In genomic region chr2:179181366-179181765, GRCm38 (mm10) we compare ENCODE assay signal across 27 mouse cellular contexts.
"Had no signal": no experiment of that assay in that cellular context is flagged by ENCODE, and none has a peak within 500 bp of the region (broad histone marks: within the 10 kb centered on the region; RNA-seq: fewer than 3 reads in every experiment).

No protein-coding gene starts in this region.

- H3K4me3 ChIP-seq: limb, embryonic 10.5 days; limb, embryonic 12.5 days; limb, embryonic 13.5 days; limb, embryonic 15.5 days; liver, embryonic 12.5 days; liver, embryonic 13.5 days; liver, embryonic 15.5 days; lung, embryonic 15.5 days; megakaryocyte, embryonic 14.5 days; midbrain, embryonic 10.5 days; midbrain, embryonic 12.5 days; midbrain, embryonic 13.5 days; midbrain, embryonic 15.5 days; myocyte; neural tube, embryonic 12.5 days had no signal

- H3K27ac ChIP-seq: limb, embryonic 10.5 days; limb, embryonic 12.5 days; limb, embryonic 13.5 days; limb, embryonic 15.5 days; liver, embryonic 12.5 days; liver, embryonic 13.5 days; liver, embryonic 14.5 days; liver, embryonic 15.5 days; lung, embryonic 15.5 days; macrophage; midbrain, embryonic 10.5 days; midbrain, embryonic 12.5 days; midbrain, embryonic 13.5 days; midbrain, embryonic 15.5 days; neural tube, embryonic 12.5 days had no signal

- H3K9ac ChIP-seq: limb, embryonic 12.5 days; limb, embryonic 13.5 days; limb, embryonic 15.5 days; liver, embryonic 12.5 days; liver, embryonic 13.5 days; liver, embryonic 14.5 days; liver, embryonic 15.5 days; liver, postnatal 0 days; lung, embryonic 14.5 days; lung, embryonic 15.5 days; midbrain, embryonic 12.5 days; midbrain, embryonic 13.5 days; midbrain, embryonic 15.5 days; neural tube, embryonic 12.5 days had no signal

- H3K4me1 ChIP-seq: limb, embryonic 10.5 days; limb, embryonic 12.5 days; limb, embryonic 13.5 days; limb, embryonic 15.5 days; liver, embryonic 12.5 days; liver, embryonic 13.5 days; liver, embryonic 15.5 days; lung, embryonic 15.5 days; megakaryocyte, embryonic 14.5 days; midbrain, embryonic 10.5 days; midbrain, embryonic 12.5 days; neural tube, embryonic 12.5 days had no signal

- H3K9me3 ChIP-seq: limb, embryonic 10.5 days; limb, embryonic 12.5 days; limb, embryonic 13.5 days; limb, embryonic 15.5 days; liver, embryonic 13.5 days; liver, embryonic 15.5 days; lung, embryonic 15.5 days; midbrain, embryonic 10.5 days; midbrain, embryonic 12.5 days; midbrain, embryonic 13.5 days; midbrain, embryonic 15.5 days; neural tube, embryonic 12.5 days had no signal

- DNase-seq: liver; liver, embryonic 13.5 days; liver, postnatal 0 days; lung, adult 18-20 months; lung, adult 2 months; lung, embryonic 14.5 days; lung, postnatal 10 days; lung, postnatal 14 days; lung, postnatal 36 days; lung, postnatal 4 days; midbrain, embryonic 14.5 days had no signal

- H3K36me3 ChIP-seq: limb, embryonic 10.5 days; limb, embryonic 12.5 days; limb, embryonic 13.5 days; limb, embryonic 15.5 days; liver, embryonic 12.5 days; liver, embryonic 13.5 days; liver, embryonic 15.5 days; lung, embryonic 15.5 days; midbrain, embryonic 10.5 days; midbrain, embryonic 12.5 days; midbrain, embryonic 13.5 days; midbrain, embryonic 15.5 days; neural tube, embryonic 12.5 days had no signal
